In genomic region chr7:88343828-88344227, GRCm38 (mm10) we compare ENCODE assay signal across 9 mouse cellular contexts.
A peak's percentile ranks its signal among the peaks of the same experiment; 100 is the strongest.
DNase-seq lines count a peak whose midpoint lies in the region; ATAC-seq and TF ChIP-seq lines count a peak whose summit lies in the region.
"Had no signal": no experiment of that assay in that cellular context is flagged by ENCODE, and none has a peak within 500 bp of the region (broad histone marks: within the 10 kb centered on the region; RNA-seq: fewer than 3 reads in every experiment).

No protein-coding gene starts in this region.

- no peak for ATAC-seq in forebrain, postnatal 0 days
- ATAC-seq in forebrain, embryonic 11.5 days (replicated peaks; ENCODE audit: low FRiP score) = no peak
- 0 out of 2 replicates have a peak, but pooled peaks have one; percentile 48 for ATAC-seq in lung, postnatal 0 days
- no peak for ATAC-seq in hindbrain, embryonic 14.5 days (ENCODE audit: low FRiP score)

- no peak for DNase-seq in forebrain, postnatal 0 days
- DNase-seq in forebrain, embryonic 11.5 days (ENCODE audit: low spot score) = no peak
- peak; percentile 39 for DNase-seq in A20 (ENCODE audit: low read depth, low spot score)
- DNase-seq in embryo, embryonic 10 days (ENCODE audit: low spot score) = peak; percentile 34
- peak; percentile 50 for DNase-seq in lung, postnatal 0 days (ENCODE audit: low spot score)
- DNase-seq in adipocyte (ENCODE audit: low spot score) = no peak
- no peak for DNase-seq in cerebellum, adult 11-12 months
- DNase-seq in hindbrain, embryonic 14.5 days (ENCODE audit: low spot score) = no peak
- DNase-seq: liver, embryonic 13.5 days had no signal

- no peaks in the 10 kb centered on the region for H3K36me3 ChIP-seq in forebrain, postnatal 0 days (ENCODE audit: insufficient read depth)
- no peaks in the 10 kb centered on the region for H3K36me3 ChIP-seq in forebrain, embryonic 11.5 days (ENCODE audit: control insufficient read depth, insufficient read depth, low read length)
- no peaks in the 10 kb centered on the region for H3K36me3 ChIP-seq in lung, postnatal 0 days (ENCODE audit: insufficient read depth, low read length)
- no peaks in the 10 kb centered on the region for H3K36me3 ChIP-seq in hindbrain, embryonic 14.5 days (replicated peaks; ENCODE audit: control insufficient read depth, insufficient read depth)
- H3K36me3 ChIP-seq: liver, embryonic 13.5 days had no signal

- peak; percentile 46 for TF ChIP-seq CTCF in forebrain, postnatal 0 days (IDR thresholded peaks at IDR 0.05; ENCODE audit: low read depth)
- TF ChIP-seq CTCF in lung, postnatal 0 days (IDR thresholded peaks at IDR 0.05) = peak; percentile 91

- no peak overlapping the region for H3K9ac ChIP-seq in forebrain, postnatal 0 days
- no peak overlapping the region for H3K9ac ChIP-seq in forebrain, embryonic 11.5 days (ENCODE audit: low read length)
- no peak overlapping the region for H3K9ac ChIP-seq in lung, postnatal 0 days (replicated peaks; ENCODE audit: low read depth)
- H3K9ac ChIP-seq in hindbrain, embryonic 14.5 days = no peak overlapping the region
- H3K9ac ChIP-seq: liver, embryonic 13.5 days had no signal

- H3K4me2 ChIP-seq in forebrain, postnatal 0 days (ENCODE audit: low read depth) = no peak overlapping the region
- H3K4me2 ChIP-seq in forebrain, embryonic 11.5 days (ENCODE audit: low read depth, low read length, severe bottlenecking) = no peak overlapping the region
- no peak overlapping the region for H3K4me2 ChIP-seq in lung, postnatal 0 days (replicated peaks; ENCODE audit: low read depth, low read length)
- no peak overlapping the region for H3K4me2 ChIP-seq in hindbrain, embryonic 14.5 days (replicated peaks)
- H3K4me2 ChIP-seq: liver, embryonic 13.5 days had no signal

- no peak overlapping the region for H3K27ac ChIP-seq in forebrain, postnatal 0 days (ENCODE audit: low read depth, low read length)
- H3K27ac ChIP-seq in forebrain, embryonic 11.5 days (ENCODE audit: low read depth, low read length) = no peak overlapping the region
- H3K27ac ChIP-seq in lung, postnatal 0 days (ENCODE audit: low read length) = no peak overlapping the region
- no peak overlapping the region for H3K27ac ChIP-seq in hindbrain, embryonic 14.5 days
- H3K27ac ChIP-seq: liver, embryonic 13.5 days had no signal

- TF ChIP-seq EP300 in lung, postnatal 0 days (IDR thresholded peaks at IDR 0.05) = no peak

- H3K4me1 ChIP-seq in forebrain, postnatal 0 days (ENCODE audit: insufficient read depth) = no peaks in the 10 kb centered on the region
- no peaks in the 10 kb centered on the region for H3K4me1 ChIP-seq in forebrain, embryonic 11.5 days (replicated peaks; ENCODE audit: control insufficient read depth, insufficient read depth, low read length)
- H3K4me1 ChIP-seq in lung, postnatal 0 days (ENCODE audit: insufficient read depth, low read depth, low read length) = no peaks in the 10 kb centered on the region
- no peaks in the 10 kb centered on the region for H3K4me1 ChIP-seq in hindbrain, embryonic 14.5 days (replicated peaks; ENCODE audit: control insufficient read depth, insufficient read depth, low read length)
- H3K4me1 ChIP-seq: liver, embryonic 13.5 days had no signal

- H3K4me3 ChIP-seq in forebrain, postnatal 0 days (ENCODE audit: low read depth, low read length) = no peak overlapping the region
- H3K4me3 ChIP-seq in forebrain, embryonic 11.5 days (ENCODE audit: low read depth, low read length) = no peak overlapping the region
- H3K4me3 ChIP-seq in lung, postnatal 0 days (ENCODE audit: low read depth, low read length) = no peak overlapping the region
- H3K4me3 ChIP-seq in hindbrain, embryonic 14.5 days (replicated peaks; ENCODE audit: low read length) = no peak overlapping the region
- H3K4me3 ChIP-seq: liver, embryonic 13.5 days had no signal

- H3K27me3 ChIP-seq in forebrain, postnatal 0 days (ENCODE audit: insufficient read depth, low read length) = no peaks in the 10 kb centered on the region
- H3K27me3 ChIP-seq in forebrain, embryonic 11.5 days (ENCODE audit: control insufficient read depth, insufficient read depth, low read length) = no peaks in the 10 kb centered on the region
- H3K27me3 ChIP-seq in lung, postnatal 0 days (replicated peaks; ENCODE audit: insufficient read depth, low read length) = no peaks in the 10 kb centered on the region
- H3K27me3 ChIP-seq in hindbrain, embryonic 14.5 days (ENCODE audit: control insufficient read depth, insufficient read depth, low read length) = no peaks in the 10 kb centered on the region
- H3K27me3 ChIP-seq: liver, embryonic 13.5 days had no signal

- no peaks in the 10 kb centered on the region for H3K9me3 ChIP-seq in forebrain, postnatal 0 days (ENCODE audit: low read length)
- no peaks in the 10 kb centered on the region for H3K9me3 ChIP-seq in forebrain, embryonic 11.5 days (ENCODE audit: control insufficient read depth, low read length)
- no peaks in the 10 kb centered on the region for H3K9me3 ChIP-seq in lung, postnatal 0 days (ENCODE audit: low read length)
- H3K9me3 ChIP-seq in hindbrain, embryonic 14.5 days (ENCODE audit: control insufficient read depth, low read length) = no peaks in the 10 kb centered on the region
- H3K9me3 ChIP-seq: liver, embryonic 13.5 days had no signal

Comparison
In these comparisons a context has a peak if more than half of its experiments do, and no peak if none do; other contexts are left out.
1. DNase-seq: peak in A20 (single experiment), embryo, embryonic 10 days (single experiment) and lung, postnatal 0 days (single experiment); none in forebrain, postnatal 0 days (single experiment), forebrain, embryonic 11.5 days (single experiment), adipocyte (single experiment), cerebellum, adult 11-12 months (single experiment) and hindbrain, embryonic 14.5 days (single experiment).